Mouse (Mus musculus) intestine, postnatal 0 days (tissue): Measurements from ENCODE around the gene Zbtb18. TPM values are rescaled to one million over a fixed set of nuclear protein-coding genes. Genes with fewer than 3 reads are reported as not detected.

Experiments used
- ATAC-seq: fragments of 200-750 bp; cut with Nextera tagmentation; 2 replicates; pipeline ENCODE4 v1.8.0; 2017; ENCODE audit warnings: mild to moderate bottlenecking, moderate TSS enrichment, moderate library complexity
- H3K27ac ChIP-seq: fragments of 300-500 bp; sonication (generic); 2 replicates; pipeline ENCODE4 v1.5.1; 2014; ENCODE audit warnings: mild to moderate bottlenecking, low read depth, low read length, moderate library complexity
- H3K27me3 ChIP-seq: fragments of 300-500 bp; sonication (generic); replicated peaks from 2 replicates; pipeline ENCODE4 v1.6.1; 2014; ENCODE audit warnings: low read length, mixed read lengths; ENCODE audit not compliant: control insufficient read depth, insufficient read depth
- H3K36me3 ChIP-seq: fragments of 300-500 bp; sonication (generic); 2 replicates; pipeline ENCODE4 v1.6.1; 2014; ENCODE audit warnings: mild to moderate bottlenecking, moderate library complexity; ENCODE audit not compliant: control insufficient read depth, insufficient read depth
- H3K4me1 ChIP-seq: fragments of 300-500 bp; sonication (generic); replicated peaks from 2 replicates; pipeline ENCODE4 v1.6.1; 2014; ENCODE audit warnings: antibody characterized with exemption, low read length, mixed read lengths; ENCODE audit not compliant: control insufficient read depth, insufficient read depth
- H3K4me2 ChIP-seq: fragments of 300-500 bp; sonication (generic); replicated peaks from 2 replicates; pipeline ENCODE4 v1.6.1; 2014; ENCODE audit warnings: low read depth, mild to moderate bottlenecking, moderate library complexity
- H3K4me3 ChIP-seq: fragments of 300-500 bp; sonication (generic); 2 replicates; pipeline ENCODE4 v1.5.1; 2014; ENCODE audit warnings: low read depth, low read length
- H3K9ac ChIP-seq: fragments of 300-500 bp; sonication (generic); 2 replicates; pipeline ENCODE4 v1.6.1; 2014; ENCODE audit warnings: mild to moderate bottlenecking, low read depth, low read length
- H3K9me3 ChIP-seq: fragments of 300-500 bp; sonication (generic); 2 replicates; pipeline ENCODE4 v1.6.1; 2016; ENCODE audit warnings: mixed run types; ENCODE audit not compliant: control insufficient read depth
- CTCF ChIP-seq: sonication (generic); IDR thresholded peaks from 2 replicates; pipeline ENCODE4 v1.5.1; 2016; ENCODE audit warnings: low read depth, mild to moderate bottlenecking, control low read depth, antibody characterized with exemption, moderate library complexity
- WGBS: fragments of 180-500 bp; shearing (Covaris S2); extraction: QIAGEN DNeasy Blood & Tissue Kit; methylation state at CpG from one replicate; pipeline ENCODE4 v1.1.7; 2014; 5-methylcytosine and 5-hydroxymethylcytosine counted together
- polyA plus RNA-seq: library from polyadenylated mRNA; unstranded; fragments of >200 nt; fragmentation: Nextera tagmentation; extraction: Ambion mirVana; gene quantifications from 2 replicates; pipeline ENCODE4 v1.2.1, GENCODE M21; 2015

Gene Zbtb18
- polyA plus RNA-seq, 1 experiment from 2014 or later, result 2.5 TPM

GRCm38 (mm10) chr1:177494913-177495542 lies 52.9 kb downstream of the Zbtb18 start:
- Histone ChIP-seq H3K9ac (no peak overlapping the region), H3K4me3 (no peak overlapping the region), H3K4me1 (no peaks in the 10 kb centered on the region), H3K27ac (no peak overlapping the region), H3K4me2 (0 out of 2 replicates have a peak overlapping the region, but pooled peaks have one; percentile 21), H3K27me3 (no peaks in the 10 kb centered on the region), H3K9me3 (no peaks in the 10 kb centered on the region), H3K36me3 (no peaks in the 10 kb centered on the region)
- ATAC-seq, result no peak
- TF ChIP-seq CTCF, result no peak
- 42% methylated on average over 9 of the region's 9 CpGs for WGBS

Other genes with a start within 250 kb of the Zbtb18 start
- gene Akt3, start 184.1 kb upstream of the Zbtb18 start, polyA plus RNA-seq, result 1.7 and 2.2 TPM in 2 replicates